Mouse (Mus musculus) kidney, postnatal 10 days (tissue): ENCODE results near the gene Adam15.
A peak's percentile ranks its signal among the peaks of the same experiment; 100 is the strongest.

Source experiments
- DNase-seq: peaks from one replicate; pipeline ENCODE4 v3.0.0; 2021; ENCODE audit warnings: mixed read lengths

Gene Adam15

DNA sequence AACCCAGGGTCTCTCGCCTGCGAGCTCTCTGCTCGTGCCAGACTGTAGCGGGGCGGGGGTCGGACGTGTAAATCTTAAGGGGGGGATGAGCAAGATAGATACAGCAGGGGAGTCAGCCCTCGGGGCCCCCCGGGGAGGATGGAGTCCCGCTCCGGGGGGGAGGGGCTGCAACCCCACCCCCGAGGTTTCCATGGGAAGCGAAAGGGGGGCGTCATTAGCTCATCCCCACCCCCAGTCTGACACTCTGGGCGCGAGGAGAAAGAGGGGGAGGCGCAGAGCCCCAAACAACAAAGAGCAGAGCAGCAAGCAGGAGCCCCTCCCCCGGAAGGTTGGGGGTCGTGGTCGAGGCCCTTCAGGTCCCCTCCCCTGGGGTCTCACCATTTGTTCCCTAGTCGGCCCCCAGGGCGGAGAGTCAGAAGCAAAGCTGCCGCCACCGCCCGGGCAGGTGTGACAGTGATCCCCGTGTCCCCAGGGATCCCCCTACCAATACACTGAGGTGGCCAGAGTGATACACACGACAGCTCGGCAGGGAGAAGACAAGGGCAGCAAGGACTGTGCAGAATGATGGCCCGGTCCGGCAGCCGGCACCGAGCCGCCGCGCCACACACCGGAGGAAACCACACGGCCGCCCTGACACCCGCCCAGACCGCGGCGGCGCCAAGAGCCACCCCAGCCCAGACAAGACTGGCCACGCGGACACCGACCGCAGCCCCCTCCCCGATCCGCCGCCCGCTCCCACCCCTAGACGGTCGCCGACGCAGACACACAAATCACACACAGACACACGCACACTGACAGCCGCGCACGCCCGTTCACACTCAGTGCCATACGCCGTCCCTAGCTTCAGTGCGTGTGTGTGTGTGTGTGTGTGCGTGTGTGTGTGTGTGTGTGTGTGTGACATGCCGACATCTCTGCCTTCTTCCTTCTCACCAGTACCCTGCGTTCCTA, 28.3 kb downstream of the Adam15 start:
- DNase-seq = no peak

DNA sequence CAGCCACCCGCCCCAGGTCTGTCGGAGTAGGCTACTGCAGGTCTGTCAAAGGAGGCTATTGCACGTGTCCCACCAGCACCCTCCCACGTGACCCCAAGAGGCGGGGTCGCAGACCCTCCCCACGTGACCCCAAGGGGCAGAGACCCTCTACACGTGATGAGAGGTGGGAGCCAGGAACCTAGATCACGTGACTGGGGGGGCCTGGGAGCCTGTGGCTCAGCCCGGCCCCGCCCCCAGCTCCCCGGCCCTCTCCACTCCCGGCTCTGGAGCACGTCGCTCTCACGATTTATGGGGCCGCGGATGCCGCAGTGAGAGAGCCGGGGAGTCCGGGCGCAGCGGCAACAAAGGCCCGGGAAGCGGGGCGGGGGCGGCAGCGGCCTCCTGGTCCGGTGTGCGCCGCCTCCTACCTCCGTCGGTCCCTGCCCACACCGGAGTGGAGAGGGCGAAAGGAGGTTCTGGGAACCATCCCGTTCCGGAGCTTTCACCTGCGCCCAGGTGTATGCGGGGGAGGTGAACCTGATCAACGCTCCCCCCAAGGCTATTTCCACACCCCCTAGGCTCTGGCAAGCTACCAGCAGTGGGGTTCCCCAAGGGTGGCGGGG, 29.1 kb downstream of the Adam15 start:
- DNase-seq = peak; percentile 76

GRCm38 (mm10) chr3:89319591-89320350, 30.0 kb downstream of the Adam15 start:
- no peak for DNase-seq

- DNase-seq = no peak
These were observed 30.7 kb downstream of the Adam15 start for GRCm38 (mm10) chr3:89318971-89319590.

- no peak for DNase-seq
These were observed 31.5 kb downstream of the Adam15 start for GRCm38 (mm10) chr3:89318316-89318715.

DNA sequence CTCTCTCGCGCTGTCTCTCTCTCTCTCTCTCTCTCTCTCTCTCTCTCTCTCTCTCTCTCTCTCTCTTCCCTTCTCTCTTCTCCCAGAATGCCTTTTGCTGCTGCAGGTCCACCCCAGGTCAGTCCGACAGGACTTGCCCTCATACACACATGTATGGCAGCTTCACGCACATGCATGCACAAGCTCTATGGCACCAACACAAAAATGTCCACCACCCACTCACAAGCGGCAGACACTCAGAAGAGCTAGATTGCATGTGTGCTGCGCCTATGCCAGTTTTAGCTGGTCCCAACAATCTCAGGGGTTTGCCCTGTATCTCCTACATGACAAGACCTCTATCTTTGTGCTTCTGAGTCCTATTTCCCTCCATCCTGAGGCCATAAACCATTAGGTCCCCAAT, 32.5 kb downstream of the Adam15 start:
- DNase-seq = no peak

DNA sequence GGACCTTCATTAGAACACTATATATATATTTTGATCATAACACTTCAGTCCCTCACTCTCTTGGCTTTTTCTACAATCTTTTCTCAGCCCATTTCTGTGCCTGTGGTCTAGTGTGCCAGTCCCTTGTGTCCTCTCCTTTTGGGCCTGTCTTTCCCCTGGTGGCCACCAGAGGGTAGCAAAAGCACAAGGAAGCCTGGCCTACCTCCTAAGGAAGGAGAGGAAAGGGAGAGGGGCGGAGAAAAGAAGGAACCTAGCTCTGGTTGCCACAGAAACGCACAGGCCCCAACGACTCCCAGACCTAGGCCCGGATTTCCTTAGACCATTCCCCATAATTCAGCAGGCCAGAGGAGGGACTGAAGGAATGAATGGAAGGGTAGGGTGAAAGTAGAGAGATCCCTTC, 33.0 kb downstream of the Adam15 start:
- peak; percentile 93 for DNase-seq

GRCm38 (mm10) chr3:89315930-89316831, 33.6 kb downstream of the Adam15 start:
- no peak for DNase-seq

DNA sequence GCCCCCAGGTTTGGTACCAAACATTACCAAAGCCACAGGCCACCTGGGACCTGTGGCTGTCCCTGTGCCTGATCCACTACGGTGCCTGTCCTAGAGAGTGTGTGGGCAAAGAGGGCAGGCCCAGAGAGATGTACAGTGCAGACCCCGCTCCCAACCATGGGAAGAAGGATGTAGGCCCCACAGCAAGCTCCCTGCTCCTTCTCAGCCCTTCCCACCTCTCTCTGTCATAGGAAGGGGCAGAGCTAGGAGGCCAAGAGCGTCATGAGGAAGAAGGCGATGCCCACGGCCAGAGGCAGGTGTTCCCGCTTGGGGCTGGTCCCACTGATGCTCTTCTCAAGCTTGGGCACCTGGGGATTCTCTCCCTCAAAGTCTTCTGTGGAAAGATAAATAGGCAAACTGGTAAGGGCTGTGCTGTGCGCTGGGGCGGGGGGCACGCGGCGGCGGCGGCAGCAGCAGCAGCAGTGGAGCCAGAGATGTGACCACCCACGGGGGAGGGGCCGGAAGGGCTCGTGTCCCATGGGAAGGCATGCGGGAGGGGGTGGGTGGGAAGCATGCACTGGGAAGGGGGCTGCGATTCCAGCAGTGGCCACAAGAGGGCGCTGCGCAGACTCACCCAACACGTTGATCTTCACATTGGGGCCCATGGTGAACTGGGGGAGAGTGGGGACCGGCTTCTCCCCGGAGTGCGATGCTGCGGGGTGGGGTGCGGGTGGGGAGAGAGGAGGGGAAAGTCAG, 34.4 kb downstream of the Adam15 start:
- peak; percentile 94 for DNase-seq

DNA sequence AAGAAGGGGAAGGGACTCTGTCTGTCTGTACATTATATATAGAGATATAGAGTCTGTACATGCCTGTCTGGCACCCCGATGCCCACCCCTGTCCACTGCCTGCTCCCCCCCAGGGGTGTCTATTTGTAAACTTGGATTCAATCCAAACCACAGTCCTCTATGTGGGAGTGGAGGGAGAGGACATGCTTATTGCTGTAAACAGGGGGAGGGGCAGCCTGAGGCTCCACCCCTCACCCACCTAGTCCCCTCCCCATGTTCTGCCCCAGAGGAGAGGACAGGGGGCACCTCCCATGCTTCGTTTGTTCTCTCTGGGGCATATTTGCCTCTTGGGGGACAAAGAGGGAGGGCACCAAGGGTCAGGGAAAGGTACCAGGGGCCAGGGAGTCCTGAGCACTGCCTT, 35.0 kb downstream of the Adam15 start:
- DNase-seq = no peak

DNA sequence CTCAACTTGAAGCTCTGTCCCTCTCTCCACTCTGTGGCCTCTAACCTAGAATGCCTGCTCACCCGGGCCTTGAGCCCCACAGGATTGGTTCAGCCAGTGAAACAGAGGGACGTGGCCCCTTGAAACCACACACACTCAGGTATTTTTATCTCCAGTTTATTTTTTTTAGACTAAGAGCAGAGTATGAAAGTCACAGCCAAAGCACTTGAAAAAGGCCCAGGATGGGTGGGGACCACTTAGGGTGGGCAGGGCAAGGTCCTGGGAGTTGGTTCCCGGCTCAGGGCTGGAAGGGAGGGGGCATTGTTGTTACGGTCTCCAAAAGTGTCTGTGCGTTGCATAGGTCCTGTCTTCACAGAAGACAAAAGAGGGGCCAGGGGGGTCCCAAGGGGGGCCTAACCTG, 35.5 kb downstream of the Adam15 start:
- no peak for DNase-seq

DNA sequence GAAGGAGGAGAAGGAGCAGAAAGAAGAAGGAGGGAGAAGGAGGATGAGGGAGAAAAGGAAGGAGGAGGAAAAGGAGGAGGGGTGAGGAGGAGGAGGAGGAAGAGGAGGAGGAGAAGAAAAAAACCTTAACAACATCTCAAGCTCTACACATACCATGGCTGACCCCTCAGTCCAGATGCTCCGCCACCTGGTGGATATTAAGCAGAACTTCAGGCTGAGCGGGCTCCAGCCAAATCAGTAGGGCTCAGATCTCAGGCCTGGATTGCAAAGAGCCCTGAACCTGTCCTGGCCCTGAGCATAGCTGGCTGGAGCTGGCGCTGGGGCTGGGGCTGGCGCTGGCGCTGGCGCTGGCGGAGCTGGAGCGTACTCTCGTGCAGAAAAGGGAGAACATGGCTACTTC, 41.7 kb downstream of the Adam15 start:
- peak; percentile 82 for DNase-seq

GRCm38 (mm10) chr3:89305551-89306325, 44.1 kb downstream of the Adam15 start:
- no peak for DNase-seq

GRCm38 (mm10) chr3:89305105-89305504, 44.7 kb downstream of the Adam15 start:
- no peak for DNase-seq

- DNase-seq = no peak
These were observed 45.4 kb downstream of the Adam15 start for GRCm38 (mm10) chr3:89304440-89304839.

- DNase-seq = no peak
These were observed 49.3 kb downstream of the Adam15 start for GRCm38 (mm10) chr3:89300514-89300913.

- no peak for DNase-seq
These were observed 49.7 kb downstream of the Adam15 start for GRCm38 (mm10) chr3:89300071-89300470.

DNA sequence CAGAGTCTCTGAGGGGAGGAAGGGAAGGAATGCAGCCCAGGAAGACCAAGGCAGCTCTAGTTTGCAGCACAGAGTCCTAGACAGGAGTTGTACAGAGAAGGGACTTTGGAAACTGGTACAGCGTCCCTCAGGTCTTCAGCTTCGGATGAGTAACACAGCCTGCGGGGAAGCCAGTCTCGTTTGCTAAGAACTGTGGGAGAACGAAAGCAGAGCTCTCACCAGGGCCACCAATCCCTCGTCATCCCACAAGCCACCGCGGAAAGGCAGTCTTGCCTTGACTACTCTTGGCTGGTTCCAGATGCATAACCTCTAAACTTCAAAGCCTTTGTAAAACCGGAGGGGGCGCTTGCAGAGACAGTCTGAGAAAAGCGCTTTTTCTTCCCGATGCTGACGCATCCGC, 50.3 kb downstream of the Adam15 start:
- peak; percentile 64 for DNase-seq

GRCm38 (mm10) chr3:89298908-89299307, 50.9 kb downstream of the Adam15 start:
- DNase-seq = no peak

DNA sequence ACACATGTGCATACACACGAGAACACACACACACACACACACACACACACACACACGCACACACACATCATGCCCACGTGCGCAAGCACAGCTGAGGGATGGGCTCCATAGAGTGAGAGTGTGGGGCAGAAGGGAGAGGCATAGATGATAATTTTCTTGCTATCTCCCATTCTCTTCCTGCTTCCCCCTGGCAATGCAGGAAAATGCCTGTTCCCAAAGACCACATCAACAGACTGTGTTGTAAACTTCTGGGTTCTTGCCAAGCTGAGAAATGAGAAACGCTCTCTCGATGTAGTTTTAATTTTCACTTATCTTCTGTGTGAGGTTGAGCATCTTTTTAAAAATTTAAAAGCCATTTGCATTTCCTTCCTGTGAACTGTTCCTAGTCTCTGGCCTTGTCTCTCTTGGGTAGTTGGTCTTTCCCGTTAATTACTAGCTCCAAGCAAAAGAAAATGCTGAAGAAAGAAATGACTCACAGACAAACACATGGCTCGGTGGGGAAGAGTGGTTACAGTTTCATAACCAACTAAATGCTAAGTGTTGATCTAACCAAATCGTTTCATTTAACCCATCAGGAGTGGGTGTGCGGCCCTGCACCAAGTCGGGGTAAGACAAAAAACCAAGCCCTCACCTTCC, 52.9 kb downstream of the Adam15 start:
- DNase-seq = no peak
